Comparison of ENCODE assay signal across 8 mouse cellular contexts in the genomic region with DNA sequence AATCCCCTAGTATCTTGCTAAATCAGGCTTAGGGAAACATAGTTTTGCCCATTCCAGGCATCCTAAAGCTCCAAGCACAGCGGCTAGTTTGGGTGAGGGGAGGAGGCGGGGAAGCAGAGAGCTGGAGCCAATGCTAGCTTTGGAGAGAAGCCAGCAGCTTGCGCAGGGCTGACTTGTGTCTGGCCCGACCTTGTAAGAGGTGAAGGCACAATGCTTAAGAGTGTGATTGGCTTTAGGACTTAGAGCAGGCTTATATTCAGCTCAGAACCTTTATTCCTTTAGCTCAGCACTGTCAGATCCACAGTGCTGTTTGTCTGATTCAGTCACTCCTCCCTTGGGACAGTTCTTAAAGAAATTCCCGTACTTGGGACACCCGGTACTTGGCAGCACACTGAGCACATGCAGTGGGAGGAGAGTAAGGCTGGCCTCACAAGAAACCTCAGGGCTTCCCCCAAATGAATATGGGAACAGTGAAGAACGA. TPM values are rescaled to one million over a fixed set of nuclear protein-coding genes. Genes with fewer than 3 reads are reported as not detected.
DNase-seq lines count a peak whose midpoint lies in the region; ATAC-seq and TF ChIP-seq lines count a peak whose summit lies in the region.

No protein-coding gene starts in this region.

- WGBS in forebrain, embryonic 11.5 days, result 4% methylated on average over 7 of the region's 7 CpGs
- 2% methylated on average over 7 of the region's 7 CpGs for WGBS in hindbrain, embryonic 16.5 days
- WGBS in liver, embryonic 12.5 days (ENCODE audit: insufficient replicate concordance), result 14% methylated on average over 7 of the region's 7 CpGs

- no peak for TF ChIP-seq POLR2A in brain, embryonic 14.5 days (IDR thresholded peaks at IDR 0.05; ENCODE audit: borderline replicate concordance, extremely low read depth, insufficient read depth, insufficient read length, poor library complexity, severe bottlenecking)

- H3K4me1 ChIP-seq in forebrain, embryonic 11.5 days (replicated peaks; ENCODE audit: control insufficient read depth, insufficient read depth, low read length), result peaks cover 4% of the 10 kb centered on the region
- peaks cover 24% of the 10 kb centered on the region for H3K4me1 ChIP-seq in hindbrain, embryonic 16.5 days (ENCODE audit: control insufficient read depth, insufficient read depth, low read depth, low read length)
- H3K4me1 ChIP-seq in liver, embryonic 12.5 days, result peaks cover 8% of the 10 kb centered on the region; the same call in 1 of the 2 replicates

- TF ChIP-seq CTCF in brain, embryonic 14.5 days (IDR thresholded peaks at IDR 0.05; ENCODE audit: borderline replicate concordance, extremely low read depth, insufficient read depth, insufficient read length), result no peak

- H3K4me3 ChIP-seq in forebrain, embryonic 11.5 days (ENCODE audit: low read depth, low read length), result no peak overlapping the region
- H3K4me3 ChIP-seq in hindbrain, embryonic 16.5 days (ENCODE audit: low read length), result peak overlapping the region; percentile 27
- no peak overlapping the region for H3K4me3 ChIP-seq in liver, embryonic 12.5 days

- H3K27ac ChIP-seq in forebrain, embryonic 11.5 days (ENCODE audit: low read depth, low read length), result peak overlapping the region; percentile 47; the same call in 1 of the 2 replicates
- peak overlapping the region; percentile 78 for H3K27ac ChIP-seq in hindbrain, embryonic 16.5 days (ENCODE audit: low read depth, low read length)
- H3K27ac ChIP-seq in liver, embryonic 12.5 days, result no peak overlapping the region

- H3K9me3 ChIP-seq in forebrain, embryonic 11.5 days (ENCODE audit: control insufficient read depth, low read length), result no peaks in the 10 kb centered on the region
- no peaks in the 10 kb centered on the region for H3K9me3 ChIP-seq in hindbrain, embryonic 16.5 days (ENCODE audit: control insufficient read depth, low read length)
- no peaks in the 10 kb centered on the region for H3K9me3 ChIP-seq in liver, embryonic 12.5 days (replicated peaks)

- peak; percentile 66 for ATAC-seq in forebrain, embryonic 11.5 days (replicated peaks; ENCODE audit: low FRiP score)
- peak; percentile 59 for ATAC-seq in hindbrain, embryonic 16.5 days
- peak; percentile 21; the same call in 1 of the 2 replicates for ATAC-seq in liver, embryonic 12.5 days

- no peaks in the 10 kb centered on the region for H3K36me3 ChIP-seq in forebrain, embryonic 11.5 days (ENCODE audit: control insufficient read depth, insufficient read depth, low read length)
- no peaks in the 10 kb centered on the region for H3K36me3 ChIP-seq in hindbrain, embryonic 16.5 days (ENCODE audit: control insufficient read depth, insufficient read depth, low read length)
- H3K36me3 ChIP-seq in liver, embryonic 12.5 days, result no peaks in the 10 kb centered on the region

- H3K27me3 ChIP-seq in forebrain, embryonic 11.5 days (ENCODE audit: control insufficient read depth, insufficient read depth, low read length), result no peaks in the 10 kb centered on the region
- no peaks in the 10 kb centered on the region for H3K27me3 ChIP-seq in hindbrain, embryonic 16.5 days (replicated peaks; ENCODE audit: control insufficient read depth, insufficient read depth, low read length)
- peaks cover 7% of the 10 kb centered on the region for H3K27me3 ChIP-seq in liver, embryonic 12.5 days (replicated peaks)

- peak overlapping the region; percentile 28; the same call in 1 of the 2 replicates for H3K9ac ChIP-seq in forebrain, embryonic 11.5 days (ENCODE audit: low read length)
- H3K9ac ChIP-seq in hindbrain, embryonic 16.5 days (ENCODE audit: low read depth, low read length), result peak overlapping the region; percentile 54
- H3K9ac ChIP-seq in liver, embryonic 12.5 days, result no peak overlapping the region

- peak; percentile 68 for DNase-seq in NIH3T3 (ENCODE audit: low read depth)
- DNase-seq in brain, embryonic 14.5 days (ENCODE audit: low read depth), result peak; percentile 90
- DNase-seq in forebrain, embryonic 11.5 days (ENCODE audit: low spot score), result peak; percentile 57
- peak; percentile 68 for DNase-seq in ovary, adult 18-20 months (ENCODE audit: low spot score)
- DNase-seq in thymus, postnatal 0 days (ENCODE audit: low spot score), result no peak
- no peak for DNase-seq in spleen, adult 12 weeks (ENCODE audit: low spot score)

- H3K4me2 ChIP-seq in forebrain, embryonic 11.5 days (ENCODE audit: low read depth, low read length, severe bottlenecking), result peak overlapping the region; percentile 51
- H3K4me2 ChIP-seq in hindbrain, embryonic 16.5 days (ENCODE audit: low read length), result peak overlapping the region; percentile 59
- peak overlapping the region; percentile 25; the same call in 1 of the 2 replicates for H3K4me2 ChIP-seq in liver, embryonic 12.5 days

RNA-seq across cellular contexts. Expression of gene Jam3, which starts 36.3 kb away (rescaled TPM):
- polyA plus RNA-seq in brain, embryonic 14.5 days (2012; rRNA removed), result 53.5 and 63.4 TPM in 2 replicates
- 168 and 176 TPM in 2 replicates for polyA plus RNA-seq in forebrain, embryonic 11.5 days (2014; fragmentation: Nextera tagmentation; extraction: Ambion mirVana)
- polyA plus RNA-seq in hindbrain, embryonic 16.5 days (2015; fragmentation: Nextera tagmentation; extraction: Ambion mirVana), result 43.0 and 49.9 TPM in 2 replicates
- 12.0 and 12.6 TPM in 2 replicates for polyA plus RNA-seq in liver, embryonic 12.5 days (2016; fragmentation: Nextera tagmentation; extraction: Ambion mirVana)
- polyA plus RNA-seq in thymus, postnatal 0 days (2015; fragmentation: Nextera tagmentation; extraction: Ambion mirVana), result 3.4 and 4.5 TPM in 2 replicates

Comparison
In these comparisons a context has a peak if more than half of its experiments do, and no peak if none do; other contexts are left out.
1. DNase-seq: peak in NIH3T3 (single experiment), brain, embryonic 14.5 days (single experiment), forebrain, embryonic 11.5 days (single experiment) and ovary, adult 18-20 months (single experiment); none in thymus, postnatal 0 days (single experiment) and spleen, adult 12 weeks (single experiment).
2. Peak in every context shown above with its lines, with median percentiles within 50 percentile points of each other: ATAC-seq and H3K4me2 ChIP-seq.